Mouse (Mus musculus): ENCODE results near the gene Mri1. TPM values are rescaled to one million over a fixed set of nuclear protein-coding genes. Genes with fewer than 3 reads are reported as not detected.

The Mri1 gene
- polyA plus RNA-seq, 1 experiment from 2014 or later = 57.1 TPM

GRCm38 (mm10) chr8:84207811-84208210, 49.3 kb downstream of the Mri1 start:
- no peak for ATAC-seq
- WGBS = 75% methylated on average over 7 of the region's 7 CpGs
- Histone ChIP-seq H3K9me3 (ENCODE audit: control insufficient read depth, low read length) (no peaks in the 10 kb centered on the region), H3K4me3 (replicated peaks; ENCODE audit: low read length) (no peak overlapping the region), H3K36me3 (ENCODE audit: control insufficient read depth, insufficient read depth) (peaks cover 17% of the 10 kb centered on the region), H3K27me3 (replicated peaks; ENCODE audit: control insufficient read depth, insufficient read depth, low read length) (no peaks in the 10 kb centered on the region), H3K27ac (ENCODE audit: low read length) (0 out of 2 replicates have a peak overlapping the region, but pooled peaks have one; percentile 27), H3K9ac (replicated peaks; ENCODE audit: low read depth, low read length) (no peak overlapping the region), H3K4me1 (replicated peaks; ENCODE audit: control insufficient read depth, insufficient read depth, low read length) (peaks cover 30% of the 10 kb centered on the region), H3K4me2 (ENCODE audit: low read length) (no peak overlapping the region)

GRCm38 (mm10) chr8:84206666-84207065, 50.5 kb downstream of the Mri1 start:
- no peaks in the 10 kb centered on the region for H3K27me3 ChIP-seq (replicated peaks; ENCODE audit: control insufficient read depth, insufficient read depth, low read length)
- peaks cover 30% of the 10 kb centered on the region for H3K4me1 ChIP-seq (replicated peaks; ENCODE audit: control insufficient read depth, insufficient read depth, low read length)
- no peak overlapping the region for H3K27ac ChIP-seq (ENCODE audit: low read length)
- WGBS = 89% methylated on average over 3 of the region's 3 CpGs
- ATAC-seq = no peak
- H3K9me3 ChIP-seq (ENCODE audit: control insufficient read depth, low read length) = no peaks in the 10 kb centered on the region
- H3K4me2 ChIP-seq (ENCODE audit: low read length) = no peak overlapping the region
- no peak overlapping the region for H3K4me3 ChIP-seq (replicated peaks; ENCODE audit: low read length)
- H3K36me3 ChIP-seq (ENCODE audit: control insufficient read depth, insufficient read depth) = peaks cover 5% of the 10 kb centered on the region
- H3K9ac ChIP-seq (replicated peaks; ENCODE audit: low read depth, low read length) = no peak overlapping the region

GRCm38 (mm10) chr8:84205073-84205472, 52.1 kb downstream of the Mri1 start:
- H3K36me3 ChIP-seq (ENCODE audit: control insufficient read depth, insufficient read depth) = peaks cover 3% of the 10 kb centered on the region; the same call in 1 of the 2 replicates
- WGBS = 89% methylated on average over 5 of the region's 5 CpGs
- H3K4me3 ChIP-seq (replicated peaks; ENCODE audit: low read length) = no peak overlapping the region
- no peak overlapping the region for H3K9ac ChIP-seq (replicated peaks; ENCODE audit: low read depth, low read length)
- no peak overlapping the region for H3K27ac ChIP-seq (ENCODE audit: low read length)
- H3K4me2 ChIP-seq (ENCODE audit: low read length) = no peak overlapping the region
- peaks cover 40% of the 10 kb centered on the region for H3K4me1 ChIP-seq (replicated peaks; ENCODE audit: control insufficient read depth, insufficient read depth, low read length)
- H3K9me3 ChIP-seq (ENCODE audit: control insufficient read depth, low read length) = no peaks in the 10 kb centered on the region
- no peak for ATAC-seq
- no peaks in the 10 kb centered on the region for H3K27me3 ChIP-seq (replicated peaks; ENCODE audit: control insufficient read depth, insufficient read depth, low read length)

- WGBS = 61% methylated on average over 13 of the region's 13 CpGs
- Histone ChIP-seq H3K9me3 (ENCODE audit: control insufficient read depth, low read length) (no peaks in the 10 kb centered on the region), H3K4me3 (replicated peaks; ENCODE audit: low read length) (peak overlapping the region; percentile 46), H3K27ac (ENCODE audit: low read length) (peak overlapping the region; percentile 51), H3K4me2 (ENCODE audit: low read length) (peak overlapping the region; percentile 70), H3K4me1 (replicated peaks; ENCODE audit: control insufficient read depth, insufficient read depth, low read length) (peaks cover 42% of the 10 kb centered on the region), H3K9ac (replicated peaks; ENCODE audit: low read depth, low read length) (peak overlapping the region; percentile 63), H3K27me3 (replicated peaks; ENCODE audit: control insufficient read depth, insufficient read depth, low read length) (no peaks in the 10 kb centered on the region), H3K36me3 (ENCODE audit: control insufficient read depth, insufficient read depth) (no peaks in the 10 kb centered on the region)
- ATAC-seq = 0 out of 2 replicates have a peak, but pooled peaks have one; percentile 4
Measured at GRCm38 (mm10) chr8:84203975-84204772, 53.0 kb downstream of the Mri1 start.

- Histone ChIP-seq H3K9ac (replicated peaks; ENCODE audit: low read depth, low read length) (peak overlapping the region; percentile 63), H3K27me3 (replicated peaks; ENCODE audit: control insufficient read depth, insufficient read depth, low read length) (no peaks in the 10 kb centered on the region), H3K36me3 (ENCODE audit: control insufficient read depth, insufficient read depth) (no peaks in the 10 kb centered on the region), H3K4me3 (replicated peaks; ENCODE audit: low read length) (peak overlapping the region; percentile 46), H3K4me1 (replicated peaks; ENCODE audit: control insufficient read depth, insufficient read depth, low read length) (peaks cover 41% of the 10 kb centered on the region), H3K4me2 (ENCODE audit: low read length) (peak overlapping the region; percentile 70), H3K27ac (ENCODE audit: low read length) (peak overlapping the region; percentile 51), H3K9me3 (ENCODE audit: control insufficient read depth, low read length) (no peaks in the 10 kb centered on the region)
- 9% methylated on average over 34 of the region's 34 CpGs for WGBS
- ATAC-seq = peak; percentile 41
Measured at GRCm38 (mm10) chr8:84202938-84203917, 53.9 kb downstream of the Mri1 start.

GRCm38 (mm10) chr8:84202466-84202865, 54.7 kb downstream of the Mri1 start:
- H3K27me3 ChIP-seq (replicated peaks; ENCODE audit: control insufficient read depth, insufficient read depth, low read length) = no peaks in the 10 kb centered on the region
- H3K9ac ChIP-seq (replicated peaks; ENCODE audit: low read depth, low read length) = no peak overlapping the region
- no peak overlapping the region for H3K27ac ChIP-seq (ENCODE audit: low read length)
- no peaks in the 10 kb centered on the region for H3K9me3 ChIP-seq (ENCODE audit: control insufficient read depth, low read length)
- no peak overlapping the region for H3K4me3 ChIP-seq (replicated peaks; ENCODE audit: low read length)
- peaks cover 41% of the 10 kb centered on the region for H3K4me1 ChIP-seq (replicated peaks; ENCODE audit: control insufficient read depth, insufficient read depth, low read length)
- no peak for ATAC-seq
- 85% methylated on average over 9 of the region's 9 CpGs for WGBS
- peak overlapping the region; percentile 6; the same call in 1 of the 2 replicates for H3K4me2 ChIP-seq (ENCODE audit: low read length)
- H3K36me3 ChIP-seq (ENCODE audit: control insufficient read depth, insufficient read depth) = no peaks in the 10 kb centered on the region

- Histone ChIP-seq H3K4me1 (replicated peaks; ENCODE audit: control insufficient read depth, insufficient read depth, low read length) (peaks cover 45% of the 10 kb centered on the region), H3K4me3 (replicated peaks; ENCODE audit: low read length) (peak overlapping the region; percentile 44), H3K4me2 (ENCODE audit: low read length) (peak overlapping the region; percentile 79), H3K9ac (replicated peaks; ENCODE audit: low read depth, low read length) (peak overlapping the region; percentile 60; the same call in 1 of the 2 replicates), H3K9me3 (ENCODE audit: control insufficient read depth, low read length) (no peaks in the 10 kb centered on the region), H3K27ac (ENCODE audit: low read length) (peak overlapping the region; percentile 27), H3K36me3 (ENCODE audit: control insufficient read depth, insufficient read depth) (no peaks in the 10 kb centered on the region), H3K27me3 (replicated peaks; ENCODE audit: control insufficient read depth, insufficient read depth, low read length) (no peaks in the 10 kb centered on the region)
- ATAC-seq = no peak
- 56% methylated on average over 15 of the region's 15 CpGs for WGBS
Measured at GRCm38 (mm10) chr8:84201545-84202245, 55.4 kb downstream of the Mri1 start.

- Histone ChIP-seq H3K4me2 (ENCODE audit: low read length) (peak overlapping the region; percentile 79), H3K27ac (ENCODE audit: low read length) (peak overlapping the region; percentile 27), H3K9me3 (ENCODE audit: control insufficient read depth, low read length) (no peaks in the 10 kb centered on the region), H3K4me1 (replicated peaks; ENCODE audit: control insufficient read depth, insufficient read depth, low read length) (peaks cover 45% of the 10 kb centered on the region), H3K27me3 (replicated peaks; ENCODE audit: control insufficient read depth, insufficient read depth, low read length) (no peaks in the 10 kb centered on the region), H3K4me3 (replicated peaks; ENCODE audit: low read length) (peak overlapping the region; percentile 44), H3K9ac (replicated peaks; ENCODE audit: low read depth, low read length) (peak overlapping the region; percentile 60), H3K36me3 (ENCODE audit: control insufficient read depth, insufficient read depth) (no peaks in the 10 kb centered on the region)
- 5% methylated on average over 64 of the region's 70 CpGs for WGBS
- no peak for ATAC-seq
Measured at GRCm38 (mm10) chr8:84200652-84201544, 56.2 kb downstream of the Mri1 start.
